Mouse (Mus musculus) ovary, postnatal 14 days (tissue): Measurements from ENCODE around the gene Hoxd11.

Experiments used
- DNase-seq: peaks from one replicate; pipeline ENCODE4 v3.0.0; 2022; ENCODE audit warnings: low spot score

Hoxd11 gene

DNA sequence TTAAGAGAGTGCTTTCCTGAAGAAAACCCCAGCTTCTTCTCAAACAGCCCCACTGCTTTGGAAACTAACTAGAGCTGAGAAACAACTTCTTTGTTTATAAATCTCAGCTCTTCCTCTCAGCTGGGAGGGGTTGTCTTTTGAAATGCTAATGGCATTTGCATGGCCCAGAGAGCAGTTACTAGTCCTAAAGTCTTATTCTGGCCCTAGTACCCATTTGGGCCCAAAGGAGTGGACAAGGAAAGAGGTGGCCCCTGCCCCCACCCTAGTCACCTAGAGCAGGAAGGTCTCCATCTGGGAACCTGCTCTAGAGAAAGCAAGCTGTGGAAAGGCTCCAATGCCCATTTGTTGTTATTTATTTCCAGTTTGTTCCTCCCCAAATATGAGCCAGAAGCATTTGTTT, 51.7 kb downstream of the Hoxd11 start:
- no peak for DNase-seq

DNA sequence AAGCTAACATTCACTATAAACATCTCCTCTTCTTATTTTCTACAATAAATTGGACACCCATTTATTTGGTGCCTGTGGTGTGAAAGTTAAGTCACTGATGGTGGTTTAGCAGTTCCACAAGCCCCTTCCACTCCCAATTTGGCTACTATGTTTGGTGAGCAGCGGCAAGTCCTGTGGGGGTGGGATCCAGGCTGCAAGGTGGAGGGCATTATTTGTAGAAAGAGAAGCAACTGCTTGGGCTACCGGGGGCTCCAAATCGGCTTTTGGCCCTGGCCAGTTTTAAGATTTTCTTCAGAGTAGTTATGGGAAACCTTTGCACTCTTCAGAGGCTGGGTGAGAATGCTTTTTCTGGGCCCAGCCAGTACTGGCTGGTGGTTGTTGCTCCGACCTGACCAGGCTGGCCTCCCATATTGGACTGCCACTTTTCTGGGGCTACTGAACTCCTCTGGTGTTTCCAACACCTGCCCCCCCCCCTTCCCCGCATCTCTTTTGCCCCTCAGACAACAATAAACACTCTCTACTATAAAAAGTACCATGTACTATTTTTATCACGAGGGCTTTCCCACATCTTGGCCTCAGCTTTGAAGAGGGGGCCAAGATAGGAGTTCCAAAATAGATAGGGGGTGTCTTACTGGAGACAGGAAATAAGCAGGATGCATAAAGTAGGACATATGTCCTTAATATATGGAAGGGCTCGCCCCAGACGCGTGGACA, 52.6 kb downstream of the Hoxd11 start:
- DNase-seq, result no peak

DNA sequence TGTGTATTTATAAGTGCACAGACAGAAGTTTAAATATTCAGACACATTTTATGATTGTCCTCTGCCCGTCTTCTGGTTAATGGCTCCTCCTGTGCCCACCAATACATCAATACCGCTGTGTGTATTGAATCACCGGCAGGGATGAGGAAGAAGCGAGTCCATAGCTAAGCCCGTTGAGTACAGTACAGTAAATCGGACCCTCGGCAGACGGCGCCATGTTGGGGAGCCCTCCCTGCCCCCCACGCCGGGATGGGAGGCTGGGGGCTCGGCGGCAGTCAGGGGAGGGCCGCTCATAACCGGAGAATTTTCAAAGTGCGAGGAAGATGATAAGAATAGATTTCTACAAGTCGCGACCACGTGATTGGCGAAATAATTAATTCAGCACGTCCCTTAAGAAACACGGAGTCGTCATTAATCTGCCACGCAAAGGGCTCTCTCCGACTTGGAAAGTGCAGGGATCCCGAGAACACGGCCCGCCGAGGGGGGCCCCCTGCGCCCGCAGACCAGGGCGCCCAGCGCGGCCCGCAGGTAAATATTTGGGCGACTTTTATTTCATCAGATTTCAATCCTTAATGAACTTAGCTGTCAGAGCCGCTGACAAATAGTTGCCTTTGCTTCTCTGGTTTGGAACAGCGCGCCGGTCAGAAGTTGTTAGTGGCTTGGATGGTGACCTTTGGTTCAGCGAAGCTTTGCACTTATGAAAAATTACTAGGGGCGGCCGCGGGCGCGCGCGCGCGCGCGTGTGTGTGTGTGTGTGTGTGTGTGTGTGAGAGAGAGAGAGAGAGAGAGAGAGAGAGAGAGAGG, 53.4 kb downstream of the Hoxd11 start:
- DNase-seq, result no peak

DNA sequence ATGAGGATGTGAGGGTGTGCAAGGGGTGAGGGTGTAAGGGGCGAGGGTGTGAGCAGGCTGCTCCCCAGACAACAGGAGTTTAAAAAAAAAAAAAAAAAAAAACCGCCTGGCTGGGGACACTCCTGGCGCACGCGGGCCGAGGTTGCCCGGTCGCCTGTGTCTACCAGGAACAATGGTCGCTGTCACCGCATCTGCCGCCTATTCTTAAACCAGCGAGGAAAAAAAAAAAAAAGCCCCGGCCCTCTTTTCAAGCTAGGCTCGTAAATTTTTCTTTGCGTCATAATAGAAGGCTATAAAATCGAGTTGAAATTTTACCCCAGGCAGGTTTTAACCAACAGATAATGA, 53.9 kb downstream of the Hoxd11 start:
- DNase-seq, result no peak

DNA sequence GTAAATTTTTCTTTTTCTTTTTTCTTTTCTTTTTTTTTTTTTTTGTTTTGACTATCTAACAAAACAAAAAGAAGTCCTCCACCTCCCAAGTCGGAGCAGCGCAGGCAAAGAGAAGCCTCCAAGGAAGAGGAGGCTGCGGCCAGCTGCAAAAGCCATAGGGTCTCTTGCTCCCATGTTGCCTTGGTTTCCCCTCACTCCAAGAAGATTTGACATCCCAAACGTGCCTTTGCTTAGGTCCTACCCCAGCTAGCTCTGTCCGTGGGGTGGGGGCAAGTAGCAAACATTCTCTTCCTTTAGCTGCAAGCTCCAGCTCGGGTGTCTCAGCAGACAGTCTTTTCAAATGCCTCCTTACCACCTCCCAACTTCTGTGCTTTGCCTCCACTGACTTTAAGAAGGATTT, 54.4 kb downstream of the Hoxd11 start:
- DNase-seq, result no peak

DNA sequence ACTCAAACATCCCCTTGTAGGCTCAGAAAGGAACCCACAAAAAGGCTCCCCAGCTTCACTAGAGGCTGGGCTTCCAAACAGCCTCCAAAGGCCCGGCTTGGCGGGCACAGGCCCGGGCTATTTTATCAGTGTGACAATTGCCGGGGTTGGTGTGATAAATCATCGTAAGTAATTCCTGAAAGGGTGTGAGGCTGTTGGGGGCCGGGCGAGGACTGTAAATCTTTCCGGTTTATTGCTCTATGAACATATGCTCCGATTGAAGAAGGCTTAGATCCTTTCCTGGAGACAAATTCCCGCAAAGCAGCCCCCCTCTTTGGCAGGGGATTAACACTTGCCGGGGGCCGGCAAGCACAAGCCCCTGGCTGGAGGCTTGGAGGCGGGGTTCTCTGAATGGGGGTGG, 55.1 kb downstream of the Hoxd11 start:
- no peak for DNase-seq

DNA sequence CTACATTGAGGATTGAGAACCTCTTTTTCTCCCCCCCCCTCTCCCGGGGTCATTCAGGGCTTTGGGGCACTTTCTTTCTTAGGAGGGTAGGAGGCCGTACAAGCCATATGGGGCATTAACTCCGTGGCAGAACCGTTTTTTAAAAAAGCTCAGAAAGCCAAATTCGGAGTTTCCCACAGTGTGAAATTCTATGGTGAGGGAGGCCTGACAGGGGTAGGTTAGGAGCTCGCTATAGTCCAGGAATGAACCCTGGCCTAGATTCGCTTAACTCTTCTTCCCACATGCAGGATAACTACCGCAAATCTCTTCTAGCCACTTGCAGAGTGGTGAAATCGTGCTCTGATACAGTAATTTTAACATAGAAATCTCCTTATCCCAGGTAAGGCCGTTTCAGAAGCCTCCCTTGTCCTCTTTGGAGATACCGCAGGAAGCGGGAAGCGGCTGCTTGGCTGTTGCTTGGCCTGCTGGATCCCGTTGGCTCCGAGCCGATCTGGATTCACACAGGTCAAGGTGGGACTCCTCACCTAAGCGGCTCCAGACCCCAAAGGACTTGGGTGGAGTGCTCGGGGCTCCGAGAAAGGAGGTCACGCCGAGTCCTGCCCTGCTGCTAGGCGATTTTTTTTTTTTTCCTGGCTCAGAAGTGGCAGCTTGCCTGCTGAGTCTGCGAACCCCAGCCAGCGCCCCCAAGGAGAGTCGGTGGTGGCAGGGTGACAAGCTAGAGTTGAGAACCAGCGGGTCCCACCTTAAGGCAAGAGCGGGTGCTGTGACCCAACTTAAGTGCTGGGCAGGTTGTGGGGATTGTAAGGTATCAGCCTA, 55.8 kb downstream of the Hoxd11 start:
- DNase-seq, result no peak

DNA sequence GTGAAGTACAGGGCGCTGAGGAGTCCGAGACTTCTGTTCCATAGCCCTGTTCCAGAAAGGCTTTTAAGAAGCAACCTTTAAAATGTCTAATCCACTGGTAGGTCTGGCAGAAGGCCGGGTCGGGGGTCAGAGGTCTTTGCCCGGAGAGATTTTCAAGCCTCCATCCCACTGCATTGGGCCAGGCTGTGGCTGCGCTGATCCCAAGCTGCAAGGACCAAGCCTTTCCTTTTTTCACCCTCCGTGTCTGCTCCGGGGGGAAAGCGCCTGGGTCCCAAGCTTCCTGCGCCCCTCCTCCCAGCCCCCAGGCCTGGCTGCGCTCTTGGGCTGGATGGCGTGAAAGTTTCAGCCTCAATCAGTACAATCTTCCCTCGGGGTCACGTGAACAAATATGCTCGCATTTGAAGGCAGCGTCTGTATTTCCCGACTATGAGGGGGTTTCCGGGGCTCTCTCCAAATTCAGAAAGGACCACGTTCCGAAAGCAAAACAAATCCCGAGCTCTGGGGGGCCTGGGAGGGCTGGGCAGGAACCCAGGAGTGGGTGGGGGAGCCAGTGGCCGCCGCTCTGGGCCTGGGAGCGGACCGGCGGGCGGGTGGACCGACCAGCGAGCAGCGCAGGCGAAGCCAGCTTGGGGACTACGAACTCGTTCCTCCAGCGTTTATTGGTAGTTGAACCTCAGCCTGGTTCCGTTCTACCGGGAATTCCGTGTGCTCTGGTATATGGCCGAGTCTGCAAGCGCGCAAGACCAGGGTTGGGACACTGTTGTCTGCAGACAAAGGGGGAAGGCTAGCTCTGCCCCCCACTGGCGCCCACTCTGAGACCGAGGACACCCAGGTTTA, 56.7 kb downstream of the Hoxd11 start:
- no peak for DNase-seq
